Mouse (Mus musculus): ENCODE measurements at regions not wholly inside any gene's neighbourhood (a gene's known extent, or its start where the extent isn't known, plus 50 kb on each side); places are given as distances from the start of the nearest gene placed in this dataset.

DNA sequence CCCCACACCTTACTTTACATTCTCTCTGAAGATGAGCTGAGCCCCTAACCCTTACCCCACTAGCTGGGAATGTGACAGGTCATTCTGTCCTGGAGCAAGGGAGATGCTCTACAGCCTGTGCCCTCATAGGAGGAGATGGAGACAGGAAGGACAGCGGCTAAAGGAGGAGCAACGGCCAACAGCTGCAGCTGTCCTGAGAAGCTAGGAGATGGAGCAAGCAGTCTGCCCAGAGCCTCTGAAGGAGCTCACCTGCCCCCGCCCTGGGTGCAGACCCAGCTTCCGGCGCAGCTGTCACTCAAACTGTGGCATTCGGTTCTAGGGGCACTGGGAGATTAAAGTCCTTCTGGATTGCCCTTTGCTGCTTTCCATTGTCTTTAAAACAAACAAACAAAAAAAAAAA, 69.6 kb downstream of the 1700001O22Rik start:
- TF ChIP-seq GATA1 (IDR thresholded peaks at IDR 0.05; ENCODE audit: low read length) (no peak), TAL1 (IDR thresholded peaks at IDR 0.05; ENCODE audit: low read length) (no peak)
